15 mouse cellular contexts compared by ENCODE assay signal in the genomic region with DNA sequence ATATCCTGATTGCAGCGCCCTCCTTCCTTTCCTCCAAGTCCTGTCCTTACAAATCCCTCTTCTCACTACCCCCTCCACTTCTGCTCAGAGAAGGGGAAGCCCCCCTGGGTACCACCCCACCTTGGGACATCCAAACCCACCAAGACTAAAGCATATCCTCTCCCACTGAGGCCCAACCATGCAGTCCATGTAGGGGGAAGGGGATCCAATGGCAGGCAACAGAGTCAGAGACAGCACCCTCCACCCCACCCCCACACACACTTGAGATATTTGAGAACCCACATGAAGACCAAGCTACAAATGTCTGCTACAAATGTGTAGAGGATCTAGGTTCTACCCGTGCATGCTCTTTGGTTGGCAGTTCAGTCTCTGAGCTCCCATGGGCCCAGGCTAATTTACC.
"Had no signal": no experiment of that assay in that cellular context is flagged by ENCODE, and none has a peak within 500 bp of the region (broad histone marks: within the 10 kb centered on the region; RNA-seq: fewer than 3 reads in every experiment).

No protein-coding gene starts in this region.

- H3K9ac ChIP-seq: neural tube, embryonic 15.5 days; stomach, embryonic 15.5 days had no signal

- H3K4me3 ChIP-seq: neural tube, embryonic 15.5 days; stomach, embryonic 15.5 days had no signal

- H3K4me2 ChIP-seq: neural tube, embryonic 15.5 days; stomach, embryonic 15.5 days had no signal

- H3K27ac ChIP-seq: neural tube, embryonic 15.5 days; stomach, embryonic 15.5 days; stomach, postnatal 0 days had no signal

- H3K9me3 ChIP-seq: neural tube, embryonic 15.5 days; stomach, embryonic 15.5 days had no signal

- H3K4me1 ChIP-seq: neural tube, embryonic 15.5 days; stomach, embryonic 15.5 days had no signal

- DNase-seq: retina, postnatal 1 day; right cerebral cortex, adult 18-20 months; right cerebral cortex, postnatal 14 days; right cerebral cortex, postnatal 25 days; right cerebral cortex, postnatal 4 days; spleen, adult 18-20 months; thymus, adult 18-20 months; thymus, adult 2 months; thymus, postnatal 14 days; thymus, postnatal 25 days; thymus, postnatal 36 days; thymus, postnatal 4 days had no signal

- H3K27me3 ChIP-seq: neural tube, embryonic 15.5 days; stomach, embryonic 15.5 days had no signal
